Mouse (Mus musculus): ENCODE results near the gene Cacna1e.

DNA sequence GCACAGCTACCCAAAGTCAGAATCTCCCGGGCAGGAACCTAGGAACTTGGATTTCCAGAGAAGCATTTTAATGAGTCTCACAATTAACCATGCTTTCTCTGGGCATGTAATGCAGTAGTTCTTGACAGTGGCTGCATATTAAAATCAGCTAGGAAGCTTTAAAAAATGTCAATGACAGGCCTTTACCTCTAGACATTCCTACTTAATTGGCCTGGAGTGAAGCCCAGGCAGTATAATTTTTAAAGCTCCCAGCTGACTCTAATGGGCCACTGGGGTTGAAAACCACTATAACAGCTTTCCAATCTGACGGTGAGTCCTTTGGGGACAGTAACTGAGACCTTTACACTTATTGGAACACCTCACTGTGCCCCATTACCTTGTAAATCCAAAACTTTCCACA lies 251.4 kb downstream of the Cacna1e start:
- TF ChIP-seq CTCF (conservative IDR thresholded peaks at IDR 0.05; ENCODE audit: low read length) (no peak), POU5F1 (IDR thresholded peaks at IDR 0.05; ENCODE audit: borderline replicate concordance, low read length) (no peak)
